Mouse (Mus musculus) kidney, embryonic 16.5 days (tissue): ENCODE data around the gene Plxnb3. TPM values are rescaled to one million over a fixed set of nuclear protein-coding genes. Genes with fewer than 3 reads are reported as not detected.

Source experiments
- ATAC-seq: fragments of 200-750 bp; cut with Nextera tagmentation; 2 replicates; pipeline ENCODE4 v1.8.0; 2017; ENCODE audit warnings: moderate TSS enrichment; ENCODE audit not compliant: low FRiP score, low TSS enrichment
- H3K27ac ChIP-seq: fragments of 300-500 bp; sonication (generic); 2 replicates; pipeline ENCODE4 v1.5.1; 2014; ENCODE audit warnings: low read length
- H3K27me3 ChIP-seq: fragments of 300-500 bp; sonication (generic); 2 replicates; pipeline ENCODE4 v1.6.1; 2014; ENCODE audit warnings: low read length, control low read depth, mixed read lengths; ENCODE audit not compliant: insufficient read depth
- H3K36me3 ChIP-seq: fragments of 300-500 bp; sonication (generic); 2 replicates; pipeline ENCODE4 v1.6.1; 2014; ENCODE audit warnings: low read length, control low read depth, mixed read lengths; ENCODE audit not compliant: insufficient read depth
- H3K4me1 ChIP-seq: fragments of 300-500 bp; sonication (generic); 2 replicates; pipeline ENCODE4 v1.6.1; 2014; ENCODE audit warnings: low read length, control low read depth, mixed read lengths; ENCODE audit not compliant: insufficient read depth
- H3K4me2 ChIP-seq: fragments of 300-500 bp; sonication (generic); replicated peaks from 2 replicates; pipeline ENCODE4 v1.6.1; 2014; ENCODE audit warnings: low read depth, low read length
- H3K4me3 ChIP-seq: fragments of 300-500 bp; sonication (generic); 2 replicates; pipeline ENCODE4 v1.5.1; 2014; ENCODE audit warnings: mild to moderate bottlenecking, low read length
- H3K9ac ChIP-seq: fragments of 300-500 bp; sonication (generic); replicated peaks from 2 replicates; pipeline ENCODE4 v1.6.1; 2014; ENCODE audit warnings: low read length
- H3K9me3 ChIP-seq: fragments of 300-500 bp; sonication (generic); 2 replicates; pipeline ENCODE4 v1.6.1; 2016; ENCODE audit warnings: low read length, control low read depth
- WGBS: fragments of 180-500 bp; shearing (Covaris S2); extraction: QIAGEN DNeasy Blood & Tissue Kit; methylation state at CpG from one replicate; pipeline ENCODE4 v1.1.7; 2014; 5-methylcytosine and 5-hydroxymethylcytosine counted together
- polyA plus RNA-seq: library from polyadenylated mRNA; unstranded; fragments of >200 nt; fragmentation: Nextera tagmentation; extraction: Ambion mirVana; gene quantifications from 2 replicates; pipeline ENCODE4 v1.2.1, GENCODE M21; 2015

Plxnb3 gene
- polyA plus RNA-seq, 1 experiment from 2014 or later = 0.32 TPM

DNA sequence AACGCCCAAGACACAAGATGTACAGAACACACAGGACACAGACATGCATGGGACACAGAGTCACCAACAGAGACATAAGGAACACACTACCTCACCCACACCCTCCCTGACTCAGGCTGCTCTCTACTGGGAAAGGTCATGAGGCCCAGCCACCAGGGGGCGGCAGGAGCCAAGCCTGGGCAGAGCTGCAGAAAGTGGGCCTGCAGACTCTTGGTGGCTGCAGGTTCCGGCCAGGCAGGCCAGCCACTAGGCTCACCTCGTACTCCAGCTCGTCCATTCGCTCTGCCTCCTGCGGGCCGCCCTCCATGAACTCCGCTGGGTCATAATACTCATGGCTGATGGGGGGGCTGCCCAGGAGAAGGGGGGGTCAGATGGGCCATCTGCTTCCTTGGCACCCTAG, 41.6 kb downstream of the Plxnb3 start:
- ATAC-seq = peak; percentile 83
- H3K9me3 ChIP-seq = no peaks in the 10 kb centered on the region
- H3K4me1 ChIP-seq = no peaks in the 10 kb centered on the region
- H3K36me3 ChIP-seq = no peaks in the 10 kb centered on the region
- no peak overlapping the region for H3K9ac ChIP-seq
- no peak overlapping the region for H3K4me2 ChIP-seq
- no peak overlapping the region for H3K4me3 ChIP-seq
- no peak overlapping the region for H3K27ac ChIP-seq
- 0 out of 2 replicates have a peak, but pooled peaks cover 3% of the 10 kb centered on the region for H3K27me3 ChIP-seq
- WGBS = 39% methylated on average over 9 of the region's 9 CpGs

DNA sequence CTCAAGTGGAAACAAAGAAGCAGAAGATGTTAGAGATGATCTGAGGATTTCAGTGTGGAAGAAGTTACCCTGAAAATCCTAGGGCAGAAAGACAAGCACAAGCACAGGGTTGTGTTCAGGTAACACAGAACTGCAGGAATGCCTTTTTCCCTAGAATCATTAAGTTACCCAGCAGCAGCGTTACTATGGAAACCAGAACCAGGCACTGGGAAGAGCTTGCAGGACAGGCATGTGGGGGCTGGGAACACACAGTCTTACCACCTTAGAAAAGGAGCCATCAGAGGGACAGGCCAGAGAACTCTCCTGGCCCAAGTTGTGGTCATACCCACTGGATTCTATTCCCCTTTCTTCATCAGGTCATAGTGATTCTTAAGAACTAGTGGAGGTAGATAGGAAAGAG, 48.9 kb downstream of the Plxnb3 start:
- no peak overlapping the region for H3K4me2 ChIP-seq
- H3K4me1 ChIP-seq = no peaks in the 10 kb centered on the region
- H3K27me3 ChIP-seq = no peaks in the 10 kb centered on the region
- no peaks in the 10 kb centered on the region for H3K36me3 ChIP-seq
- no peak overlapping the region for H3K9ac ChIP-seq
- ATAC-seq = no peak
- no peak overlapping the region for H3K4me3 ChIP-seq
- no peak overlapping the region for H3K27ac ChIP-seq
- WGBS = 55% methylated on average over 1 of the region's 1 CpGs
- H3K9me3 ChIP-seq = no peaks in the 10 kb centered on the region

DNA sequence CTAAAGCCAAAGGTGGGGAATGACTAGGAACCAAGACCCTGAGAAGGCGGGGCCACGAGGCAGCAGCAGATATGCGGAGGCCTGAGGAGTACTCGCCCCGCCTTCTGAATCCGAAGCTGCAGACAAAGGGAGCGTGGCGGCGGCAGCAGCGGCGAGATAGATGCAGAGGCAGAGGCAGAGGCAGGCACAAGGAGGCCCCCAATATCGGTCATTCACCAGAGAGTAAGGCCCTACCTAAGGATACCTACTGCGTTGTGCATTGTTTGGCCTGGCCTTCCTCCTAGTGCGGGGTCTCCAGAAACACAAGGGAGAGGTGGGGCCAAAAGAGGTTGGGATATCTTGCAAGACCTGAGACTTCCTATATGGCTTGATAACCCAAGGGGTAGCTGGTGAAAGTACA, 58.2 kb downstream of the Plxnb3 start:
- peak overlapping the region; percentile 33 for H3K4me3 ChIP-seq
- peak overlapping the region; percentile 43 for H3K9ac ChIP-seq
- WGBS = 23% methylated on average over 14 of the region's 14 CpGs
- H3K4me2 ChIP-seq = peak overlapping the region; percentile 42
- no peak overlapping the region for H3K27ac ChIP-seq
- peak; percentile 51; the same call in 1 of the 2 replicates for ATAC-seq
- H3K4me1 ChIP-seq = no peaks in the 10 kb centered on the region
- no peaks in the 10 kb centered on the region for H3K9me3 ChIP-seq
- no peaks in the 10 kb centered on the region for H3K36me3 ChIP-seq
- H3K27me3 ChIP-seq = 0 out of 2 replicates have a peak, but pooled peaks cover 6% of the 10 kb centered on the region

DNA sequence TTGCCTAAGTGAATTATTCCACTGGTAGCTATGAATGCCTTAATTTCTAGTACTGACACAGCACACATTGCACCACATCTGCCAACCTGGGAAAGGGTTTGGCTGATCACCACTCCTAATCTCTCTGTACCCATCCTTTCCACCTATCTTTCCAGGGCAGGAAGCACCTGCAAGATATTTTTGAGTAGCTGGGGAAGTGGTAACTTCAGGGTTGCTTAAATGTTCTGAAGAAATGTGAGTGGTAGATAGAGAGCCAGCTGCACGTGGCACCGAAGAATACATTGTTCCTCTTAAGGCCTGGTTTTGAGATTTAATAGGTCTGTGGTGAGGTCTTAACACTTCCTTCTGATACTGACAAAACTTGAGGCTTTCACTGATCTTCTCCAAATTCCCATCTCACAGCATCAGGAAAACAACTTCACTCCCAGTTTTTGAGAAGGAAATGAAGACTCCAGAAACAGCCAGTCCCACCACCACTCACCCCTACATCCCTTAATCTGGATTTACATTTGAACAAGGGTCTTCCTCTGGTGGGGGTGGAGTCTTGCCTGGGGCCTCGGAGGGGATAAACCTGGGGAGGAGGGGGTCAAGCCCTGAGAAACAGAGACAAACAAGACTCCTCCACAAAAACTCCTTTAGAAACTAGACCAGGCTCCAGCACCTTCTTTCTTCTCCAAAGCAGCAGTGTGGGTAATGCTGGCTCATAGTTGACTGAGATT, 59.9 kb downstream of the Plxnb3 start:
- Histone ChIP-seq H3K27me3 (0 out of 2 replicates have a peak, but pooled peaks cover 6% of the 10 kb centered on the region), H3K36me3 (no peaks in the 10 kb centered on the region), H3K4me3 (no peak overlapping the region), H3K4me2 (no peak overlapping the region), H3K9me3 (no peaks in the 10 kb centered on the region), H3K4me1 (no peaks in the 10 kb centered on the region), H3K27ac (no peak overlapping the region), H3K9ac (no peak overlapping the region)
- WGBS = 58% methylated on average over 3 of the region's 3 CpGs
- ATAC-seq = no peak

Other genes starting within 250 kb of the Plxnb3 start
- gene Dusp9, start 117.7 kb upstream of the Plxnb3 start, polyA plus RNA-seq = 28.9 and 30.5 TPM in 2 replicates
- gene Pnck, start 97.0 kb upstream of the Plxnb3 start, polyA plus RNA-seq = 15.8 and 20.6 TPM in 2 replicates
- gene Slc6a8, start 83.9 kb upstream of the Plxnb3 start, polyA plus RNA-seq = 7.0 and 8.7 TPM in 2 replicates
- gene Bcap31, start 40.9 kb upstream of the Plxnb3 start, polyA plus RNA-seq = 276 and 282 TPM in 2 replicates
- gene Abcd1, start 40.5 kb upstream of the Plxnb3 start, polyA plus RNA-seq = 16.2 and 17.4 TPM in 2 replicates
- gene Srpk3, start 17.3 kb downstream of the Plxnb3 start, polyA plus RNA-seq = 4.7 and 4.8 TPM in 2 replicates
- 270 and 296 TPM in 2 replicates for gene Idh3g, start 29.8 kb downstream of the Plxnb3 start, polyA plus RNA-seq
- gene Ssr4, start 29.9 kb downstream of the Plxnb3 start, polyA plus RNA-seq = 182 and 199 TPM in 2 replicates
- gene Pdzd4, start 67.9 kb downstream of the Plxnb3 start, polyA plus RNA-seq = 0.59 and 0.84 TPM in 2 replicates
- gene Avpr2, start 135.0 kb downstream of the Plxnb3 start, polyA plus RNA-seq = 7.1 and 7.7 TPM in 2 replicates
- gene L1cam, start 139.0 kb downstream of the Plxnb3 start, polyA plus RNA-seq = 7.9 and 10.3 TPM in 2 replicates
- 4.3 and 4.8 TPM in 2 replicates for gene Arhgap4, start 164.8 kb downstream of the Plxnb3 start, polyA plus RNA-seq
- 147 and 159 TPM in 2 replicates for gene Naa10, start 164.9 kb downstream of the Plxnb3 start, polyA plus RNA-seq
- 65.1 and 66.2 TPM in 2 replicates for gene Renbp, start 173.8 kb downstream of the Plxnb3 start, polyA plus RNA-seq
- 54.7 and 61.1 TPM in 2 replicates for gene Hcfc1, start 209.3 kb downstream of the Plxnb3 start, polyA plus RNA-seq